Mouse (Mus musculus) myocyte (in vitro differentiated cells): ENCODE measurements around the gene Cd300ld4. TPM values are rescaled to one million over a fixed set of nuclear protein-coding genes. Genes with fewer than 3 reads are reported as not detected.
"Not testable (repeated sequence)": the region's sequence is repeated elsewhere in the genome, so short reads cannot be mapped to it uniquely, and the experiment has no call there.

ENCODE experiments used
- H3K27me3 ChIP-seq: one replicate; pipeline ENCODE4 v1.6.1; 2011; ENCODE audit not compliant: control insufficient read depth, insufficient read depth, insufficient read length
- H3K36me3 ChIP-seq: one replicate; pipeline ENCODE4 v1.6.1; 2011; ENCODE audit not compliant: control insufficient read depth, insufficient read depth
- H3K4me2 ChIP-seq: one replicate; pipeline ENCODE4 v1.6.1; 2011; ENCODE audit warnings: low read depth, control low read depth
- H3K4me3 ChIP-seq: one replicate; pipeline ENCODE4 v1.5.1; 2011; ENCODE audit warnings: mild to moderate bottlenecking, control low read depth, moderate library complexity
- H3K79me2 ChIP-seq: one replicate; pipeline ENCODE4 v1.6.1; 2011; ENCODE audit not compliant: control insufficient read depth, insufficient read depth
- H3ac ChIP-seq: one replicate; pipeline ENCODE4 v1.6.1; 2011; ENCODE audit not compliant: control insufficient read depth, insufficient read length
- CEBPB ChIP-seq: IDR thresholded peaks from 2 replicates; pipeline ENCODE4 v1.6.1; 2011; ENCODE audit warnings: mild to moderate bottlenecking, moderate library complexity; ENCODE audit not compliant: poor library complexity, insufficient read depth, severe bottlenecking
- E2F4 ChIP-seq: IDR thresholded peaks from one replicate; pipeline ENCODE4 v1.6.1; 2011; ENCODE audit warnings: mild to moderate bottlenecking, control low read depth, moderate library complexity; ENCODE audit not compliant: insufficient read depth
- MAX ChIP-seq: IDR thresholded peaks from one replicate; pipeline ENCODE4 v1.6.1; 2011; ENCODE audit warnings: low read depth, mild to moderate bottlenecking, control low read depth
- MYOD1 ChIP-seq, 3 experiments: IDR thresholded peaks; one replicate each; pipeline ENCODE4 v1.6.1; 2011; ENCODE audit warnings: control low read depth in 2 of 3, low read depth in 2 of 3, mild to moderate bottlenecking in 2 of 3, moderate library complexity in 1 of 3; ENCODE audit not compliant: insufficient read length in 2 of 3, control insufficient read depth in 1 of 3
- MYOG ChIP-seq, 3 experiments: IDR thresholded peaks; one replicate each; pipeline ENCODE4 v1.6.1; 2011; ENCODE audit warnings: control low read depth in 2 of 3, low read depth in 2 of 3, mild to moderate bottlenecking in 2 of 3; ENCODE audit not compliant: insufficient read length in 2 of 3, control insufficient read depth in 1 of 3, insufficient read depth in 1 of 3
- POLR2A ChIP-seq: IDR thresholded peaks from one replicate; pipeline ENCODE4 v1.6.1; 2011; ENCODE audit warnings: low read depth, mild to moderate bottlenecking, control low read depth, moderate library complexity; ENCODE audit not compliant: insufficient read length
- POLR2AphosphoS2 ChIP-seq: IDR thresholded peaks from one replicate; pipeline ENCODE4 v1.6.1; 2011; ENCODE audit warnings: low read depth, control low read depth; ENCODE audit not compliant: insufficient read length
- REST ChIP-seq: IDR thresholded peaks from one replicate; pipeline ENCODE4 v1.6.1; 2011; ENCODE audit warnings: mild to moderate bottlenecking, control low read depth, moderate library complexity; ENCODE audit not compliant: insufficient read depth, insufficient read length
- SRF ChIP-seq: IDR thresholded peaks from one replicate; pipeline ENCODE4 v1.6.1; 2011; ENCODE audit warnings: low read depth; ENCODE audit not compliant: control insufficient read depth, insufficient read length
- TCF12 ChIP-seq: IDR thresholded peaks from one replicate; pipeline ENCODE4 v1.6.1; 2011; ENCODE audit warnings: mild to moderate bottlenecking, control low read depth; ENCODE audit not compliant: poor library complexity, insufficient read depth, severe bottlenecking
- TCF3 ChIP-seq: IDR thresholded peaks from one replicate; pipeline ENCODE4 v1.6.1; 2011; ENCODE audit warnings: low read depth, control low read depth; ENCODE audit not compliant: insufficient read length
- USF1 ChIP-seq: IDR thresholded peaks from one replicate; pipeline ENCODE4 v1.6.1; 2011; ENCODE audit warnings: low read depth, mild to moderate bottlenecking, control low read depth, moderate library complexity
- polyA plus RNA-seq: library from polyadenylated mRNA; unstranded; fragments of >200 nt; fragmentation: generic; extraction: Trizol; gene quantifications from one replicate; pipeline ENCODE4 v1.2.1, GENCODE M21; 2012; ENCODE audit warnings: missing spikeins

Gene Cd300ld4
- polyA plus RNA-seq, 1 experiment: not detected

DNA sequence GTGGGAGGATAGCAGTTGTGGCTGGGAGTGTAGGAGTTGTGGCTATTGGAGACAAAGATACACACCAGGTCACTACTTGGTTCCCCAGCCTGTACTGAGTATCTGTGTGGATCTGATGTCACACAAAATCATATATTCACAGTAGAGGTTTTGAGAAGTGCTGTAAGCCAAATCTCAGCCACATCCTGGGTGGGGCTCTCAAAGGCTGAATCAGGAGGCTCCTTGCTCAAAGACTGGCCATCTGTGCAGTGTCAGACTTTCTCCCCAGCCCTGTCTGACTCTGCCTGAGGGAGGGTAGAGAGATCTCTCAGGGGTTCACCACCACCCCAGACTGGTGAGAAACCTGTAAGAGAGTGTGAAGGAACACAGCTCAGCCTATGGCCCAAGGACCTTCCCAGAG lies 27.7 kb upstream of the Cd300ld4 start:
- no peak for TF ChIP-seq TCF3
- no peak for TF ChIP-seq TCF12
- Histone ChIP-seq H3ac (no peak overlapping the region), H3K4me2 (no peak overlapping the region), H3K79me2 (no peaks in the 10 kb centered on the region), H3K27me3 (no peaks in the 10 kb centered on the region), H3K4me3 (no peak overlapping the region), H3K36me3 (no peaks in the 10 kb centered on the region)

DNA sequence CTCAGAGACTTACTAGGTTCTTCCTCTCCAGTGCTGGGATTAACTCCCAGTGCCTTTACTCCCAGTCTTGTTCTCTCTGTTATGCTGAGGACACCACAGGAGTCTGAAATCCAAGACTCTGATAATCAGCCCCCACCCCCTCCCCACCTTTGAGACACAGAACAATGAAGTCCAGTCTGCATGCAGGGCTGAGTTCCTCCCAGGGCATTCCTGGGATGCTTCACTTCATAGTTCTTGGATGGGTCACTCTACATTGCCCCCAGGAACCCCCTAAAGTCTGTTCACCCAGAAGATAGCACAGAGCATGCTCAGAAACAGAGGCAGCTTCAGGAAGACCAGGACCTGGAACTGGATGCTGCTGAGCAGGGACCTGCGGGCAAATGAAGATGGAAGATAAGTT lies 26.2 kb upstream of the Cd300ld4 start:
- H3K79me2 ChIP-seq: no peaks in the 10 kb centered on the region
- H3K27me3 ChIP-seq: no peaks in the 10 kb centered on the region
- no peak overlapping the region for H3K4me2 ChIP-seq
- TF ChIP-seq MYOG (IDR thresholded peaks at IDR 0.05; ENCODE audit: control insufficient read depth in 1 of 3, insufficient read depth in 1 of 3, insufficient read length in 2 of 3, low read depth in 2 of 3) (no peak), REST (no peak), SRF (no peak), MAX (no peak), CEBPB (no peak), POLR2A (no peak)
- H3K4me3 ChIP-seq: no peak overlapping the region
- no peak overlapping the region for H3ac ChIP-seq
- H3K36me3 ChIP-seq: no peaks in the 10 kb centered on the region

DNA sequence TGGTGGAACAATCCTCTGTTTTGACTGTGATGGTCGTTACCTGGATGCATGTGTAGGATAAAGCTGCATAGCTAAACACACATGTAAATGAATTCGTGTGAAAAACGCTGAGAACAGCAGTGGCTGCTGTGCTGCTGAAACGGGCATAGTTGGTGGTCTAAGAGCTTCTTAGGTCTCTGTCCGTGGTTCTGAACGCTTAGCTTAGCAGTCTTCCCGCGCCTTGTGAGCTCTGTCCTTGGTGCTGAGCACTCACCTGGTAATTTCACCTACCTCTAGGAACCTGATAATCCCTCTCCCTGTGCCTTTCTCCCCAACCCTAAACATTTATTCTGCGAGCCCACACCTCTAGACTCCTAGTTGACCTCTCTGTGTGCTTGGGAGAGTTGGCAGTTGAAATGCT lies 25.4 kb upstream of the Cd300ld4 start:
- no peak overlapping the region for H3K4me3 ChIP-seq
- H3K36me3 ChIP-seq: no peaks in the 10 kb centered on the region
- no peaks in the 10 kb centered on the region for H3K79me2 ChIP-seq
- H3K4me2 ChIP-seq: no peak overlapping the region
- no peak overlapping the region for H3ac ChIP-seq
- H3K27me3 ChIP-seq: no peaks in the 10 kb centered on the region
- TF ChIP-seq REST (peak; percentile 66), POLR2AphosphoS2 (no peak)

DNA sequence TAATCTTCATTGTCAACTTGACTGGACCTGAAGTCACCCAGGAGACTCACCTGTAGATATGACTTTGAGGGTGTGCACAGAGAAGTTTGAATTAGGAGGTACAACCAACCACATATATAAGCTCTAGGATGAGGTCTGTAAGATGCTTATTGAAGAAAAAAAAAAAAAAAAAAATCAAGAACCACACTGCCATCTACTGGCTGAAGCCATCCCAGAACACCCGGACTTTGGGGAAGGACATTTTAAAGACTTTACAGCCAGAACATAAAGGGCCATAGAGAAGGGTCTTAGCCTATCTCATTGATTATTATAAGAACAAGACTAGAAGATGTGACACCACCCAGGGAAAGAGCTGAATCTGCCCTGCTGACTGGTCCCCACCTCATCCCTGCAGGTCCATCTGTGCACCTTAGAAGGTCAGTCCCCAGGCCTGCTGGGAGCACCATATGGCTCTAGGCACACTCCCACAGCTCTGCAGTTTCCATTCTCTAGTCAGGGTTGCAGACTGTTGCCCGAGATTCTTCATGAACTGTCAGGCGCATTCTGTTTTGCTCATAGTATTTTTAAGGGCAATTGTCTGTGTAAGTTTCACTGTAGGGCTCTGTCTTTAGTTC lies 22.6 kb upstream of the Cd300ld4 start:
- no peaks in the 10 kb centered on the region for H3K79me2 ChIP-seq
- no peaks in the 10 kb centered on the region for H3K36me3 ChIP-seq
- no peak overlapping the region for H3K4me3 ChIP-seq
- no peak overlapping the region for H3K4me2 ChIP-seq
- no peaks in the 10 kb centered on the region for H3K27me3 ChIP-seq
- H3ac ChIP-seq: no peak overlapping the region
- TF ChIP-seq E2F4 (no peak), CEBPB (no peak), POLR2A (no peak), MYOD1 (IDR thresholded peaks at IDR 0.05; ENCODE audit: control insufficient read depth in 1 of 3, insufficient read length in 2 of 3, low read depth in 2 of 3) (no peak), SRF (no peak), USF1 (no peak), TCF12 (no peak), POLR2AphosphoS2 (no peak), MYOG (IDR thresholded peaks at IDR 0.05; ENCODE audit: control insufficient read depth in 1 of 3, insufficient read depth in 1 of 3, insufficient read length in 2 of 3, low read depth in 2 of 3) (no peak), TCF3 (no peak), MAX (no peak), REST (no peak)

DNA sequence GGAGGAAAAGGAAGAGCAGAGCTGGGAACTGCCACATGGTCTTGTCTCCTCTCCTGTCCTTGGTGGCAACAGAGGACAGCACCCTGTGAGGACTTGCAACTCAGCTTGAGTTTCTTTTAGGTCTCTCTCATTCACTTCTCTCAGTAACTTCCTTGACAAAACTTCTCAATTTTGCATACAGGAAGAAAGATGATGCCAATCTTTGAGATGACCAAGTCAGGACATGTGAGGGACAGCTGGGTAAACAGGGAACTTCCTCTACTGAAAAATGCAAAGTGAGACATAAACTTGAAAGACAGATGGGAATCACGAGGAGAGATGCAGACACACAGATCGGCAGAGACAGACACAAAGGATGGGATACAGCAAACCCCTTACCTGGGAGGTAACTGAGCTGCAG lies 21.4 kb upstream of the Cd300ld4 start, which contains the start of gene Cd300ld3:
TSS of gene Cd300ld3 (minus strand) at position 151 of the 400 bp plus-strand sequence.
- Histone ChIP-seq H3K27me3 (no peaks in the 10 kb centered on the region), H3K79me2 (no peaks in the 10 kb centered on the region), H3K4me3 (no peak within 1 kb of the TSS), H3K36me3 (no peaks in the 10 kb centered on the region), H3K4me2 (no peak within 1 kb of the TSS), H3ac (no peak within 1 kb of the TSS)
- TF ChIP-seq REST (no peak), E2F4 (no peak), TCF3 (no peak), USF1 (no peak), POLR2AphosphoS2 (no peak), MYOD1 (IDR thresholded peaks at IDR 0.05; ENCODE audit: control insufficient read depth in 1 of 3, insufficient read length in 2 of 3, low read depth in 2 of 3) (no peak), TCF12 (no peak), SRF (no peak), MAX (no peak), MYOG (IDR thresholded peaks at IDR 0.05; ENCODE audit: control insufficient read depth in 1 of 3, insufficient read depth in 1 of 3, insufficient read length in 2 of 3, low read depth in 2 of 3) (no peak), POLR2A (no peak), CEBPB (no peak)

DNA sequence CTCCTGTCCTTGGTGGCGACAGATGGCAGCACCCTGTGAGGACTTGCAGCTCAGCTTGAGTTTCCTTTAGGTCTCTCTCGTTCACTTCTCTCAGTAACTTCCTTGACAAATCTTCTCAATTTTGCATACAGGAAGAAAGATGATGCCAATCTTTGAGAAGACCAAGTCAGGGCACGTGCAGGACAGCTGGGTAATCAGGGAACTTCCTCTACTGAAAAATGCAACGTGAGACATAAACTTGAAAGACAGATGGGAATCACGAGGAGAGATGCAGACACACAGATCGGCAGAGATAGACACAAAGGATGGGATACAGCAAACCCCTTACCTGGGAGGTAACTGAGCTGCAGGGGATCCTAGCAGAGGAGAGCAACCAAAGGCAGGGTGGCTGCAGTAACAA lies 10.9 kb upstream of the Cd300ld4 start, which contains the start of gene Cd300ld5:
TSS of gene Cd300ld5 (minus strand) at position 101 of the 400 bp plus-strand sequence.
- not testable (repeated sequence) for H3K27me3 ChIP-seq, H3K4me2 ChIP-seq, H3K4me3 ChIP-seq, H3K79me2 ChIP-seq, H3ac ChIP-seq, H3K36me3 ChIP-seq

DNA sequence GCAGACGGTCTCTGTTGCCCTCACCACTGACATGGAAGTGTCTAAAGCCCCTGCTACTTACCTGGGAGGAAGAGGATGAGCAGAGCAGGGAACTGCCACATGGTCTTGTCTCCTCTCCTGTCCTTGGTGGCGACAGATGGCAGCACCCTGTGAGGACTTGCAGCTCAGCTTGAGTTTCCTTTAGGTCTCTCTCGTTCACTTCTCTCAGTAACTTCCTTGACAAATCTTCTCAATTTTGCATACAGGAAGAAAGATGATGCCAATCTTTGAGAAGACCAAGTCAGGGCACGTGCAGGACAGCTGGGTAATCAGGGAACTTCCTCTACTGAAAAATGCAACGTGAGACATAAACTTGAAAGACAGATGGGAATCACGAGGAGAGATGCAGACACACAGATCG lies 10.7 kb downstream of the Cd300ld4 start, which contains the start of gene Cd300ld2:
TSS of gene Cd300ld2 (minus strand) at position 101 of the 400 bp plus-strand sequence.
- H3K4me2 ChIP-seq, H3K27me3 ChIP-seq, H3K4me3 ChIP-seq, H3ac ChIP-seq, H3K79me2 ChIP-seq, H3K36me3 ChIP-seq: not testable (repeated sequence)
